Mouse (Mus musculus): ENCODE measurements around the gene Sox6. TPM values are rescaled to one million over a fixed set of nuclear protein-coding genes. Genes with fewer than 3 reads are reported as not detected.

Sox6 gene
- polyA plus RNA-seq, 1 experiment from 2014 or later = 79.3 TPM

- peak overlapping the region; percentile 39 for H3K4me2 ChIP-seq (ENCODE audit: low read depth)
- peak; percentile 69 for ATAC-seq (ENCODE audit: insufficient read depth, low FRiP score, low TSS enrichment)
Observed at GRCm38 (mm10) chr7:115824621-115825256, 213.9 kb downstream of the Sox6 start.

GRCm38 (mm10) chr7:115819136-115819535 lies 219.5 kb downstream of the Sox6 start:
- WGBS = 62% methylated on average over 1 of the region's 1 CpGs
- no peak overlapping the region for H3K27ac ChIP-seq (ENCODE audit: low read depth, low read length)
- no peaks in the 10 kb centered on the region for H3K36me3 ChIP-seq (ENCODE audit: control insufficient read depth, insufficient read depth, low read length)
- no peaks in the 10 kb centered on the region for H3K27me3 ChIP-seq (ENCODE audit: control insufficient read depth, insufficient read depth, low read length)
- H3K4me2 ChIP-seq (ENCODE audit: low read depth) = no peak overlapping the region
- no peak overlapping the region for H3K4me3 ChIP-seq (ENCODE audit: low read depth, low read length)
- DNase-seq (ENCODE audit: low spot score) = no peak
- no peaks in the 10 kb centered on the region for H3K9me3 ChIP-seq (ENCODE audit: control insufficient read depth, low read length)
- no peak for ATAC-seq (ENCODE audit: insufficient read depth, low FRiP score, low TSS enrichment)
- peaks cover 4% of the 10 kb centered on the region; the same call in 1 of the 2 replicates for H3K4me1 ChIP-seq (ENCODE audit: control insufficient read depth, insufficient read depth, low read length)
- H3K9ac ChIP-seq (ENCODE audit: low read length) = no peak overlapping the region

More at GRCm38 (mm10) chr7:115824621-115825256, 213.9 kb downstream of the Sox6 start:
- no peak overlapping the region for H3K9ac ChIP-seq (ENCODE audit: low read length)
- WGBS = 22% methylated on average over 8 of the region's 8 CpGs
- H3K27ac ChIP-seq (ENCODE audit: low read depth, low read length) = peak overlapping the region; percentile 83
- no peaks in the 10 kb centered on the region for H3K27me3 ChIP-seq (ENCODE audit: control insufficient read depth, insufficient read depth, low read length)
- H3K36me3 ChIP-seq (ENCODE audit: control insufficient read depth, insufficient read depth, low read length) = no peaks in the 10 kb centered on the region
- no peak overlapping the region for H3K4me3 ChIP-seq (ENCODE audit: low read depth, low read length)
- peaks cover 22% of the 10 kb centered on the region for H3K4me1 ChIP-seq (ENCODE audit: control insufficient read depth, insufficient read depth, low read length)
- no peaks in the 10 kb centered on the region for H3K9me3 ChIP-seq (ENCODE audit: control insufficient read depth, low read length)
- peak; percentile 56 for DNase-seq (ENCODE audit: low spot score)

- Histone ChIP-seq H3K4me1 (ENCODE audit: control insufficient read depth, insufficient read depth, low read length) (no peaks in the 10 kb centered on the region), H3K9ac (ENCODE audit: low read length) (no peak overlapping the region), H3K27me3 (ENCODE audit: control insufficient read depth, insufficient read depth, low read length) (no peaks in the 10 kb centered on the region), H3K4me2 (ENCODE audit: low read depth) (no peak overlapping the region), H3K9me3 (ENCODE audit: control insufficient read depth, low read length) (no peaks in the 10 kb centered on the region), H3K36me3 (ENCODE audit: control insufficient read depth, insufficient read depth, low read length) (no peaks in the 10 kb centered on the region), H3K4me3 (ENCODE audit: low read depth, low read length) (no peak overlapping the region), H3K27ac (ENCODE audit: low read depth, low read length) (no peak overlapping the region)
- DNase-seq (ENCODE audit: low spot score) = no peak
- WGBS = 83% methylated on average over 3 of the region's 3 CpGs
- no peak for ATAC-seq (ENCODE audit: insufficient read depth, low FRiP score, low TSS enrichment)
Observed at GRCm38 (mm10) chr7:115803256-115803655, 235.3 kb downstream of the Sox6 start.

GRCm38 (mm10) chr7:115794139-115794858 lies 244.3 kb downstream of the Sox6 start:
- no peak for ATAC-seq (ENCODE audit: insufficient read depth, low FRiP score, low TSS enrichment)
- Histone ChIP-seq H3K27me3 (ENCODE audit: control insufficient read depth, insufficient read depth, low read length) (no peaks in the 10 kb centered on the region), H3K4me3 (ENCODE audit: low read depth, low read length) (no peak overlapping the region), H3K36me3 (ENCODE audit: control insufficient read depth, insufficient read depth, low read length) (no peaks in the 10 kb centered on the region), H3K9ac (ENCODE audit: low read length) (no peak overlapping the region), H3K27ac (ENCODE audit: low read depth, low read length) (no peak overlapping the region), H3K4me2 (ENCODE audit: low read depth) (no peak overlapping the region), H3K4me1 (ENCODE audit: control insufficient read depth, insufficient read depth, low read length) (no peaks in the 10 kb centered on the region), H3K9me3 (ENCODE audit: control insufficient read depth, low read length) (no peaks in the 10 kb centered on the region)
- no peak for DNase-seq (ENCODE audit: low spot score)
- WGBS = 89% methylated on average over 4 of the region's 4 CpGs

- WGBS = 77% methylated on average over 2 of the region's 2 CpGs
- Histone ChIP-seq H3K27me3 (ENCODE audit: control insufficient read depth, insufficient read depth, low read length) (no peaks in the 10 kb centered on the region), H3K36me3 (ENCODE audit: control insufficient read depth, insufficient read depth, low read length) (no peaks in the 10 kb centered on the region), H3K4me3 (ENCODE audit: low read depth, low read length) (no peak overlapping the region), H3K27ac (ENCODE audit: low read depth, low read length) (no peak overlapping the region), H3K4me2 (ENCODE audit: low read depth) (no peak overlapping the region), H3K4me1 (ENCODE audit: control insufficient read depth, insufficient read depth, low read length) (no peaks in the 10 kb centered on the region), H3K9ac (ENCODE audit: low read length) (no peak overlapping the region), H3K9me3 (ENCODE audit: control insufficient read depth, low read length) (no peaks in the 10 kb centered on the region)
- no peak for DNase-seq (ENCODE audit: low spot score)
- ATAC-seq (ENCODE audit: insufficient read depth, low FRiP score, low TSS enrichment) = no peak
Observed at GRCm38 (mm10) chr7:115792841-115793240, 245.8 kb downstream of the Sox6 start.

- no peak for ATAC-seq (ENCODE audit: insufficient read depth, low FRiP score, low TSS enrichment)
- Histone ChIP-seq H3K9ac (ENCODE audit: low read length) (no peak overlapping the region), H3K36me3 (ENCODE audit: control insufficient read depth, insufficient read depth, low read length) (no peaks in the 10 kb centered on the region), H3K27ac (ENCODE audit: low read depth, low read length) (no peak overlapping the region), H3K4me3 (ENCODE audit: low read depth, low read length) (no peak overlapping the region), H3K27me3 (ENCODE audit: control insufficient read depth, insufficient read depth, low read length) (no peaks in the 10 kb centered on the region), H3K4me2 (ENCODE audit: low read depth) (no peak overlapping the region), H3K9me3 (ENCODE audit: control insufficient read depth, low read length) (no peaks in the 10 kb centered on the region), H3K4me1 (ENCODE audit: control insufficient read depth, insufficient read depth, low read length) (no peaks in the 10 kb centered on the region)
- DNase-seq (ENCODE audit: low spot score) = no peak
- WGBS = 84% methylated on average over 5 of the region's 5 CpGs
Observed at GRCm38 (mm10) chr7:115789116-115789823, 249.3 kb downstream of the Sox6 start.

- no peak overlapping the region for H3K4me2 ChIP-seq (ENCODE audit: low read depth)
- 93% methylated on average over 8 of the region's 8 CpGs for WGBS
- H3K9ac ChIP-seq (ENCODE audit: low read length) = no peak overlapping the region
- H3K27ac ChIP-seq (ENCODE audit: low read depth, low read length) = no peak overlapping the region
- 0 out of 2 replicates have a peak, but pooled peaks cover 2% of the 10 kb centered on the region for H3K9me3 ChIP-seq (ENCODE audit: control insufficient read depth, low read length)
- no peaks in the 10 kb centered on the region for H3K27me3 ChIP-seq (ENCODE audit: control insufficient read depth, insufficient read depth, low read length)
- ATAC-seq (ENCODE audit: insufficient read depth, low FRiP score, low TSS enrichment) = no peak
- H3K36me3 ChIP-seq (ENCODE audit: control insufficient read depth, insufficient read depth, low read length) = no peaks in the 10 kb centered on the region
- H3K4me1 ChIP-seq (ENCODE audit: control insufficient read depth, insufficient read depth, low read length) = no peaks in the 10 kb centered on the region
- DNase-seq (ENCODE audit: low spot score) = no peak
- H3K4me3 ChIP-seq (ENCODE audit: low read depth, low read length) = no peak overlapping the region
Observed at GRCm38 (mm10) chr7:115783982-115784917, 254.3 kb downstream of the Sox6 start.

- no peak overlapping the region for H3K4me3 ChIP-seq (ENCODE audit: low read depth, low read length)
- H3K27ac ChIP-seq (ENCODE audit: low read depth, low read length) = no peak overlapping the region
- H3K27me3 ChIP-seq (ENCODE audit: control insufficient read depth, insufficient read depth, low read length) = no peaks in the 10 kb centered on the region
- H3K9me3 ChIP-seq (ENCODE audit: control insufficient read depth, low read length) = 0 out of 2 replicates have a peak, but pooled peaks cover 2% of the 10 kb centered on the region
- ATAC-seq (ENCODE audit: insufficient read depth, low FRiP score, low TSS enrichment) (no peak), DNase-seq (ENCODE audit: low spot score) (no peak)
- WGBS = 93% methylated on average over 4 of the region's 4 CpGs
- H3K9ac ChIP-seq (ENCODE audit: low read length) = no peak overlapping the region
- H3K4me2 ChIP-seq (ENCODE audit: low read depth) = no peak overlapping the region
- no peaks in the 10 kb centered on the region for H3K36me3 ChIP-seq (ENCODE audit: control insufficient read depth, insufficient read depth, low read length)
- no peaks in the 10 kb centered on the region for H3K4me1 ChIP-seq (ENCODE audit: control insufficient read depth, insufficient read depth, low read length)
Observed at GRCm38 (mm10) chr7:115780148-115780547, 258.4 kb downstream of the Sox6 start.

All from neural tube, embryonic 11.5 days (tissue).